Mouse (Mus musculus) midbrain, embryonic 11.5 days (tissue): Measurements from ENCODE around the gene Rhbdf2. TPM values are rescaled to one million over a fixed set of nuclear protein-coding genes. Genes with fewer than 3 reads are reported as not detected.

ENCODE experiments used
- ATAC-seq: fragments of 200-750 bp; cut with Nextera tagmentation; 2 replicates; pipeline ENCODE4 v1.8.0; 2017; ENCODE audit warnings: moderate TSS enrichment, moderate library complexity; ENCODE audit not compliant: low FRiP score
- DNase-seq: peaks from one replicate; pipeline ENCODE4 v3.0.0; 2015; ENCODE audit warnings: low spot score; ENCODE audit errors: missing footprints
- H3K27ac ChIP-seq: fragments of 300-500 bp; sonication (generic); 2 replicates; pipeline ENCODE4 v1.5.1; 2014; ENCODE audit warnings: low read depth, low read length
- H3K27me3 ChIP-seq: fragments of 300-500 bp; sonication (generic); 2 replicates; pipeline ENCODE4 v1.6.1; 2014; ENCODE audit warnings: mild to moderate bottlenecking, low read length, moderate library complexity, mixed read lengths; ENCODE audit not compliant: control insufficient read depth, insufficient read depth
- H3K36me3 ChIP-seq: fragments of 300-500 bp; sonication (generic); 2 replicates; pipeline ENCODE4 v1.6.1; 2014; ENCODE audit warnings: mild to moderate bottlenecking, low read length, moderate library complexity, mixed read lengths; ENCODE audit not compliant: control insufficient read depth, insufficient read depth
- H3K4me1 ChIP-seq: fragments of 300-500 bp; sonication (generic); 2 replicates; pipeline ENCODE4 v1.6.1; 2014; ENCODE audit warnings: low read length; ENCODE audit not compliant: control insufficient read depth, insufficient read depth
- H3K4me2 ChIP-seq: fragments of 300-500 bp; sonication (generic); 2 replicates; pipeline ENCODE4 v1.6.1; 2014; ENCODE audit warnings: mild to moderate bottlenecking, moderate library complexity
- H3K4me3 ChIP-seq: fragments of 300-500 bp; sonication (generic); 2 replicates; pipeline ENCODE4 v1.5.1; 2014; ENCODE audit warnings: low read depth, low read length
- H3K9ac ChIP-seq: fragments of 300-500 bp; sonication (generic); 2 replicates; pipeline ENCODE4 v1.6.1; 2014; ENCODE audit warnings: low read length
- H3K9me3 ChIP-seq: fragments of 300-500 bp; sonication (generic); 2 replicates; pipeline ENCODE4 v1.6.1; 2016; ENCODE audit warnings: low read length; ENCODE audit not compliant: control insufficient read depth
- WGBS: fragments of 180-500 bp; shearing (Covaris S2); extraction: QIAGEN DNeasy Blood & Tissue Kit; methylation state at CpG from one replicate; pipeline ENCODE4 v1.1.7; 2014; 5-methylcytosine and 5-hydroxymethylcytosine counted together
- polyA plus RNA-seq: library from polyadenylated mRNA; unstranded; fragments of >200 nt; fragmentation: Nextera tagmentation; extraction: Ambion mirVana; gene quantifications from 2 replicates; pipeline ENCODE4 v1.2.1, GENCODE M21; 2014

The Rhbdf2 gene
- polyA plus RNA-seq, 1 experiment from 2014 or later = 1.3 TPM

DNA sequence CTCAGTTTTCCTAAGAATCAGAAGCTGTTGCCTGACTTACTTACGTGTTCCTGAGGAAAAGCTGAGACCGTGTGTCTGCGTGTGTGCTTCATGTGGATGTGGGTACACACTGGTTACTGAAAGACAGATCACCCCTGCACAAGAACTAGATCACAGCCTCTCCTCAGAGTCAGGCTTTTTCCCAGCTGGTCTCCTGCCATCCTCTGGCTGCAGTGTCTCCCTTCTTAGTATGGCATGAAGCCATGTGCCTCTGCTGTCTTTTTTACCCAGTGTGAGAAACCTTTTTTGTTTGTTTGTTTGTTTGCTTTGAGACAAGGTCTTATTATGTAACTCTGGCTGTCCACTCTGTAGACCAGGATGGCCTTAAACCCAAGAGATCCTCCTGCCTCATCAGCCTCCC is 47.5 kb downstream of the Rhbdf2 start:
- DNase-seq = no peak
- Histone ChIP-seq H3K36me3 (no peaks in the 10 kb centered on the region), H3K27me3 (no peaks in the 10 kb centered on the region), H3K9ac (no peak overlapping the region), H3K4me3 (no peak overlapping the region), H3K27ac (no peak overlapping the region), H3K4me1 (peaks cover 17% of the 10 kb centered on the region), H3K4me2 (no peak overlapping the region), H3K9me3 (no peaks in the 10 kb centered on the region)
- ATAC-seq = no peak
- WGBS = 95% methylated on average over 3 of the region's 3 CpGs

DNA sequence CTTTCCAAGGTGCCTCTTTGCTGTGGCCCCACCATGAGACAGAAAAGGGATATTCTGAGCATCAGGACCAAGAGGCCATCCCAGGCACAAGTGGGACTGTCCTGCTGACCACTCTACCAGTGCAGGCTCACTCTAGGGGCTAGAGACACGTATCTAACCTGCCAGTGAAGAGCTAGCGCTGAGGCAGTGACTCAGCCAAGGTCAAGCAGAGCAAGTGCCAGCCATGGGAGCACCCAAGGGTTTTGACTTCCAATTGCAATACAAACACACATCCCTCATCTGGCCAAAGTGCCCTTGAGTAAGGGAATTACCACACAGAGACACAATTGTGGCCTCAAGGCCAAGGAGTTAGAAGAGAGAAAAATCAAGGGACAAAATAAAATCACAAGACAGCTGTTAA is 51.4 kb downstream of the Rhbdf2 start:
- H3K9me3 ChIP-seq = no peaks in the 10 kb centered on the region
- H3K9ac ChIP-seq = no peak overlapping the region
- no peaks in the 10 kb centered on the region for H3K27me3 ChIP-seq
- no peak overlapping the region for H3K4me3 ChIP-seq
- H3K4me1 ChIP-seq = peaks cover 26% of the 10 kb centered on the region
- 89% methylated on average over 2 of the region's 2 CpGs for WGBS
- no peak for DNase-seq
- ATAC-seq = no peak
- no peak overlapping the region for H3K27ac ChIP-seq
- no peaks in the 10 kb centered on the region for H3K36me3 ChIP-seq
- no peak overlapping the region for H3K4me2 ChIP-seq

DNA sequence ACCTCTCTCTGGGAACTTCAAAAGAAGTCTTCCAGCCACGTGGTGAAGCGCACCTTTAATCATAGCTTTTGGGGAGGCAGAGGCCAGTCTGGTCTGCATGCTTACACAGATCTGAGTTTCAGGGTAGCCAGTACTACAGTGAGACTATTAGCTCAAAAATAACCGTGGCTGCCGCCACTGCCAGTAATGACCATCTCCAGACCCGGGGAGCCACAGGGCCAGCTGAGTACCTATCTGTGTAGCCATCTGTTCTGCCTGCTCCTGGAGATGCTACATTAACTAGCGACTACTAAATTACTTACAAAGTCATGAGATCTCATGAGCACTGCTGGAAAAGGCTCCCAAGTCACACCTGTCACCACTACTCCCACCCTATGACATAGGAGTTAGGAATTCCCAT is 51.8 kb downstream of the Rhbdf2 start:
- 82% methylated on average over 6 of the region's 6 CpGs for WGBS
- Histone ChIP-seq H3K4me2 (no peak overlapping the region), H3K9me3 (no peaks in the 10 kb centered on the region), H3K4me3 (no peak overlapping the region), H3K27me3 (no peaks in the 10 kb centered on the region), H3K27ac (no peak overlapping the region), H3K9ac (no peak overlapping the region), H3K4me1 (peaks cover 22% of the 10 kb centered on the region), H3K36me3 (no peaks in the 10 kb centered on the region)
- no peak for DNase-seq
- no peak for ATAC-seq

DNA sequence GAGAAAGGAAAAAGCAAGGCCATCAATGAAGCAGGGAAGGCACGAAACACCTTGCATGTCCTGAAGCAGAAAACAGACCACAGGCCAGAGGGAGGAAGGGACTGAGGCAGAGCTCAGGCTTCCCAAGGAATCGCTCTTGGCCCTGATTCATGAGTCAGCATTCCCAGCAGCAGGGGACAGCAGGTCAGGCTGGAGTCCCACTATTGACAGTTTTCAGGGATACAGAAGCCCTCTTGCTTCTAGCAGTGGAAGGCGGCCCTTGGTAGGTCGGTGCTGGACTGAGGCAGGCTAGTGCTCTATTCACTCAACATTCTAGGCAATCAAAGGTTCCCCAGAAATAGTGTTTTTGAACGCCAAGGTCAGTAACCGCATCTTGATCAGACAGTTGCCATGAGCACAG is 52.3 kb downstream of the Rhbdf2 start:
- WGBS = 65% methylated on average over 6 of the region's 6 CpGs
- no peaks in the 10 kb centered on the region for H3K36me3 ChIP-seq
- H3K4me1 ChIP-seq = peaks cover 21% of the 10 kb centered on the region
- no peak overlapping the region for H3K27ac ChIP-seq
- DNase-seq (no peak), ATAC-seq (no peak)
- no peaks in the 10 kb centered on the region for H3K9me3 ChIP-seq
- no peak overlapping the region for H3K4me2 ChIP-seq
- no peak overlapping the region for H3K4me3 ChIP-seq
- no peaks in the 10 kb centered on the region for H3K27me3 ChIP-seq
- no peak overlapping the region for H3K9ac ChIP-seq

DNA sequence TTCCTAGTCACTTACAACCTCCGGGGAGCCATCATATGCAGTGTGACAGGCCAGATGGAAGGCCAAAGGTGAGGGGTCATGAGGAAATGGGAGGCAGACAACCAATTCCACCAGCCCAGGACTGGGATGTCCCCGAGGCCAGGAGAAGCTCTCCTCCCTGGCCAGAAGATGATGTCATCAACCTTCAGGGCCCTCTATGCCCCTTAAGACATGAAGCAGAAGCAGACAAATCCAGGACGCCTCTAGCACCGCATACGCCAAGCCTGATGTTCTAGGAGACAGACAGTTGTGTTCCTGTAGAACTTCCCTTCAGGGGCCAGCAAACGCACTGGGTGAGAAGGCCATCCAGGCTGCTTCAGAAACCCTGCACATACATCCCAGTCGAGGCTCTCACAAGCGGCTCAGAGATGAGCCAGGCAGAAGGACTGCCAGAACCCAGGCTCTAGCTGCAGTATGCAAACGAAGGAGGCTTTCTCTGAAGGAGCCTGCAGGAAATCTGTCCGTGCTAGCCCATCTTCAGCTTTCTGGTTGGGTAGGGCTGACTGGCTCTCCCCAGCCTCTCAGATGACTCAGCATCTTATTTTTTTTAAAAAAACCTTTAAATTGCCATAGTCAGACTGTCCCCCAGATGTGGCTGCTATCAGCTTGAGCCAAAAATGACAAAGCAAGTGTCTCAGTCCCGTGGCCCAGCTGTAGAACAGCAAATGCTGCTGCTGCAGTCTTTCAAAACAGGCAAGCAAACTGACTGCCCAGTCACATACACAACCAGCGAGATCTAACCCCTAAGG is 53.9 kb downstream of the Rhbdf2 start:
- no peak for ATAC-seq
- H3K4me2 ChIP-seq = no peak overlapping the region

DNA sequence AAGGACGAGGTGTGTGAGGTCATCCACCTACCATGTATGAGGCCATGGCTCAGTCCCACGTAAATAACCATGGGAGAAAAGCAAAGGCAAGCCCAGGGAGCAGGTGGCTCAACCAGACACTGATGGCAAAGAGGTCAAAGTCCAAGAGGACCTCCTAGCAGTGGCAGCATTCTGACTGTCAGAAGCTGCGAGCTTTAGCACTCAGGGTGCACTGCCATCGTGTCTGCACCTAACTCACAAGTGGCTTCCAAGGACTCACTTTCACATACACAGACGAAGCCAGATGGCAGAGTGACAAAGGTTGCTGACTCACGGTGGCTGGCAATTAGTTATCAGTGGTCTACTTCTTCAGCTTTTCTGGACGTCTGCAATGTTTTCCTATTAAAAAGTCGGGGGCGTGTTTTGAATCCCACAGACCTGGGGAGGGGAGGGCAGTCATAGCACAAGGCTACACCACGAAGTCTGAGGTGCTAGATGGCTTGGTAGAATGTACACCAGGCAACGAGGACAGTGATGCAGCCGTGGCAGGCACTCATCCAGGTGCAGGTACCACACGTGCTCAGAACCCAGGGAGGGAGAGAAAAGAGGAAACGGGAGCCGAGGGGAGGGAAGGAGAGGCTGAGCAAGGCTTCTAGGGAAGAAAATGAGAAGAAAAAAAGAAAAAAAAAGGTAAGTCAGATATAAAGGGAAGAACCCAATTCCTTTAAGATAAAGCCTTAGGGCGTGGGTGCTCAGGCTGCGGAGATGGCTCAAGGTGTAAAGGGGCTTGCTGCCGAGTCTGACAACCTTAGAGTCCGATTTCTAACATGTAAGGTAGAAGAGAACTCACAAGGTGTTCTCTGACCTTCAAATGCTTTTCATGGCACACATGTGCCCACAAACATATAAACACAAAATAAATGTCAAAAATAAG is 54.8 kb downstream of the Rhbdf2 start:
- no peaks in the 10 kb centered on the region for H3K9me3 ChIP-seq
- no peak for ATAC-seq
- H3K4me2 ChIP-seq = no peak overlapping the region
- no peak for DNase-seq
- peaks cover 21% of the 10 kb centered on the region for H3K4me1 ChIP-seq
- H3K9ac ChIP-seq = no peak overlapping the region
- no peak overlapping the region for H3K4me3 ChIP-seq
- WGBS = 90% methylated on average over 19 of the region's 19 CpGs
- no peaks in the 10 kb centered on the region for H3K36me3 ChIP-seq
- no peaks in the 10 kb centered on the region for H3K27me3 ChIP-seq
- no peak overlapping the region for H3K27ac ChIP-seq

More for the DNA sequence above, 53.9 kb downstream of the Rhbdf2 start:
- H3K36me3 ChIP-seq = no peaks in the 10 kb centered on the region
- H3K9me3 ChIP-seq = no peaks in the 10 kb centered on the region
- DNase-seq = no peak
- no peak overlapping the region for H3K9ac ChIP-seq
- H3K4me1 ChIP-seq = peaks cover 21% of the 10 kb centered on the region
- WGBS = 65% methylated on average over 12 of the region's 12 CpGs
- no peaks in the 10 kb centered on the region for H3K27me3 ChIP-seq
- no peak overlapping the region for H3K27ac ChIP-seq
- H3K4me3 ChIP-seq = no peak overlapping the region

DNA sequence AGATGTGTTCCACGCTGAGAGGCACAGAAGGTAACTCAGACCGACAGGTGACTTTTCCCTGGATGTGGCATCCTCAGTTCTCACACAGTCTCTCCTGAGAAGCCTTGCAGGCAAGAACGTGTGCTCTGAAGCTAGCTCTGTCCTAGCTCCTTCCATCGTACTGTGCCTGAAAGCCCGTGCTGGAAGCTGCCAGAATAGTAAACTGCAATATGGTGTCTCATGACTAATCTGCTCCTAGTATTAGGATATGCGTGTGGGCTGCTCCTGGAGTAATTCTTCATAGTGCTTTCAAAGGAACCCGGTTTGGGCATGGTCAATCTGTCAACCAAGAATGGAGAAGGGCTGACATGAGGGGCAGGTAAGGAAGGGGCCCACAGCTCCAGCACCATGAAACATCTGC is 56.0 kb downstream of the Rhbdf2 start:
- no peak overlapping the region for H3K9ac ChIP-seq
- no peak overlapping the region for H3K27ac ChIP-seq
- 91% methylated on average over 7 of the region's 7 CpGs for WGBS
- H3K4me3 ChIP-seq = no peak overlapping the region
- H3K27me3 ChIP-seq = no peaks in the 10 kb centered on the region
- H3K4me2 ChIP-seq = no peak overlapping the region
- ATAC-seq (no peak), DNase-seq (no peak)
- no peaks in the 10 kb centered on the region for H3K36me3 ChIP-seq
- H3K9me3 ChIP-seq = no peaks in the 10 kb centered on the region
- H3K4me1 ChIP-seq = peaks cover 15% of the 10 kb centered on the region

DNA sequence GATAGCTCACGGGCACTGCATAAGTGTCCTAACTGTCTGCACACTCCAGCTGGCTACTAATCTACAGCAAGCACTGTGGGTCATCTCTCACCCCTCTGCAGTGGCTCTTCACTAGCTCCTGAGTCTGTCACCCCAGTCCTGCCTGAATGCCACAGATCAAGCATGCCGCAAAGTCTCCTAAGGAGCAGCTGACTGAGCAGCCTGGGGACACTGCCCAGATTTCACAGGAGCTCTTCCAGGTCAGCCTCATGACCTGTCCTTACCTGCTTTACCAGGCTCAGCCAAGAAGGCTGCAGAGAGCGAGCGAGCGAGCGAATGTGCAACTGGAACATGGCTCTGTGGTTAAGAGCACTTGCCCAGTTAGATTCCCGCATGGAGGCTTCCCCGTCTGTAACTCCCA is 59.3 kb downstream of the Rhbdf2 start:
- Histone ChIP-seq H3K4me1 (no peaks in the 10 kb centered on the region; the same call in 1 of the 2 replicates), H3K9me3 (no peaks in the 10 kb centered on the region), H3K4me2 (no peak overlapping the region), H3K4me3 (no peak overlapping the region), H3K27me3 (no peaks in the 10 kb centered on the region), H3K27ac (no peak overlapping the region), H3K9ac (no peak overlapping the region), H3K36me3 (no peaks in the 10 kb centered on the region)
- WGBS = 88% methylated on average over 8 of the region's 8 CpGs
- DNase-seq (no peak), ATAC-seq (no peak)
